Mouse (Mus musculus) heart, postnatal 10 days (tissue): Measurements from ENCODE around the gene 9430038I01Rik. TPM values are rescaled to one million over a fixed set of nuclear protein-coding genes. Genes with fewer than 3 reads are reported as not detected.

Experiments
- DNase-seq, 2 experiments: peaks; one replicate each; pipeline ENCODE4 v3.0.0; 2021
- intact Hi-C: fragments of 180-260 bp; cut with DNase I; formaldehyde crosslinking; loops from one replicate; pipeline ENCODE4 v1.15.1; 2025
- total RNA-seq, 2 experiments: library from RNA; stranded (reverse); gene quantifications; 2 replicates each; pipeline ENCODE4 v1.2.3; 2021

Gene 9430038I01Rik
- total RNA-seq, 2 experiments from 2014 or later, result 8.6 to 9.2 TPM

DNA sequence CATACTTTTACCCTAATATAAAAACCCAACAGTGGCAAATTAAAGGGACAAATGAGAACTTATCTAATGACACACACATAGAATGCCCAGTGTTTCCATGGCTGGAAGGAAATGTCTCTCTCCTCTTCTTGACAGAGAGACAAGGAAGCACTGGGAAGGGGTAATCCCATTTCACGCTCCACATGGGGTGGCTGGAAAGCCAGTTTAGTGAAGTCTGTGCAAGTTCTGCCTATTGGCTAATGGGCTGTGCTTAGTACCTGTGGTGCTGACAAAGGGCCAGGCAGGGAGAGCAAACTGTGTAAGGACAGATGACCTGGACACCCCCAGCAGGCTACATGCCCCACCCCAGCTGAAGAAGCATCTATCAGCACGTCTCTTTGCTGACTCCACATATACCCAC is 40.4 kb downstream of the 9430038I01Rik start:
- intact Hi-C loops, result no loop called here

DNA sequence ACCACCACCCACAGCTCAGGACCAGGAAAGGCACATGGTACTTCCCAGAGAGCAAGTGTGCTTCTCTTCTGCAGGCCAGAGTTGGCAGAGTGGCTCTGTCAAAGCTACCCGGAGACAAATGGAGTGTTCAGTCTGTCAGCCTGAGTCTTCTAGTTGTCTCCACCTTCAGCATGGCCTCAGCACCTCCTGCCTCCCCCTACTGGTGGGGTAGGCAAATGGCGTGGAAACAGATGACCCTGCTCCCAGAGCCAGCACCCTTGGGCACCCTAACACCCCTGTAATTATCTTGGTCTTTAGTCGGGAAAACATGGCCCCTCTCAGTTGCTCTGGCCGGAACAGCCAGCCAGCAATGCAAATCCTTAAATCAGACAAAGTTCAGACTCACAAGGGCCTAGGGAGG is 43.8 kb downstream of the 9430038I01Rik start:
- DNase-seq, result no peak
- intact Hi-C loops, result no loop called here

More for the DNA sequence above, 40.4 kb downstream of the 9430038I01Rik start:
- no peak for DNase-seq

- DNase-seq, result no peak
- intact Hi-C loops, result no loop called here
Measured at GRCm38 (mm10) chr7:137365056-137365455, 45.5 kb downstream of the 9430038I01Rik start.

DNA sequence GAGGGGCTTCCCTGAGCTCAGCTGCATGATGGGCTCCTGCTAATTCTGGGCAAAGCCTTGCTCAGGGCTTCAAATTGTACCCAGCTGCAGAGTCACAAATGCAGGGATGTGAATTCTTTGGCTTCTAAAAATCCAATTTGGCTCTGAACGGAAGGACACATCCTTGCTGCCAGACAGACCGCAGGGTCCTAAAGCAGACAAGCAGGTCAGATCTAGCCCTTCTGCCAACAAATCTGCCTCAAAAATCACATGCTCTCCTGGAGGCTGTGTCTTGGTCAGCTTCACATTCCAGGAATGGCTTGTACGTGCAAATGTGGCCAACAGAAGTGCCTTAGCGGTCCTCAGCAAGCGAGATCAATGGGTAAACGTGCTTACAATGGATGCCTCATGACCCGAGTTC is 46.0 kb downstream of the 9430038I01Rik start:
- peak in 1 of 2 experiments; percentile 13 for DNase-seq
- intact Hi-C loops, result no loop called here

DNA sequence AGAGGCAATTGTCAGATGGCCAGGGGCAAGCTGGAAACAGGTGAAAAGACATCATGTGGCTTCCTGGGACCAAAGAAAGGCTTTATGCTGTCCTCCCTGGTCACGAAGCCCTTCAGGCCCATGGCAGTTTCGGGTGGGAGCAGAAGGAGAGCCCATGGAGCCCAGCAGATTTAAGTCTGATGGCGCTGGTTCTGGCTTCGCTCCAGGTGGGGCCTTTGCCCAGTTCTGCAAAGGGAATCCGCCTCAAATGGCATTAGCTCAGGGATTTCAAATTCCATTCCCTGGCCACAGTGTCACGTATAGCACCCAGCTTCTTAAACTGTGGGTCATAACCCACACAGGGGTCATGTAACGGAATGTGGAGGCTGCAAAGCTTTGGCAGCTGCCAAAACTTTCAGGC is 63.7 kb downstream of the 9430038I01Rik start:
- peak; percentile 30 to 36 for DNase-seq
- intact Hi-C loops, result no loop called here

GRCm38 (mm10) chr7:137346068-137346467 is 64.5 kb downstream of the 9430038I01Rik start:
- intact Hi-C loops, result no loop called here
- peak; percentile 44 to 46 for DNase-seq

DNA sequence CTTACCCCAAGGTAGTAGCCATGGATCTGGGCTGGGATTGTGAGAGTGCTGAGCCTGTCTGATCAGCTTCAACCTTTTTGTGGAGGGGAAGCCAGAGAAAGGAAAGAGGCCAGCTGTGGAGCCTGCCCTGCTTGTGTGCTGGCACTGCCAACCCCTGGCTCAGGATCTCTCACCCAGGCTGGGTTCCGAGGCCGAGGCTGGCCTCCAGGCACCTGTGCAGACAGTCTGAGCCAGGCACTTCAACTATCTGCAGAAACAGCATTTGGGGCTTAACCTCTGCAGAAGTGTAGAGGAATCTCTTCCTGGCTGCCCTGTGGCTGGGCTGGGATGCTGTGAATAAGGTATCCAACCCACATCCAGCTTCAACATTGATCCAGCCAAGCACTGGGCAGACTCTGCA is 76.6 kb downstream of the 9430038I01Rik start:
- no peak for DNase-seq

More for the DNA sequence above, 76.6 kb downstream of the 9430038I01Rik start:
- intact Hi-C loops, result no loop called here

Other genes starting within 250 kb of the 9430038I01Rik start
- 10 to 100 TPM; 19.8 to 20.0 TPM for gene Ebf3, start 96.3 kb downstream of the 9430038I01Rik start, total RNA-seq
- gene Glrx3, start 26.9 kb upstream of the 9430038I01Rik start, total RNA-seq, result 100 to 1,000 TPM; 117 to 128 TPM